Mouse (Mus musculus) fibroblast of lung, adult 2 months (primary cell): ENCODE results near the gene Ugt1a5.
"Not testable (repeated sequence)": the region's sequence is repeated elsewhere in the genome, so short reads cannot be mapped to it uniquely, and the experiment has no call there.

ENCODE experiments used
- DNase-seq: peaks from one replicate; pipeline ENCODE4 v3.0.0-alpha.2; 2011; ENCODE audit warnings: low read depth

The Ugt1a5 gene

DNA sequence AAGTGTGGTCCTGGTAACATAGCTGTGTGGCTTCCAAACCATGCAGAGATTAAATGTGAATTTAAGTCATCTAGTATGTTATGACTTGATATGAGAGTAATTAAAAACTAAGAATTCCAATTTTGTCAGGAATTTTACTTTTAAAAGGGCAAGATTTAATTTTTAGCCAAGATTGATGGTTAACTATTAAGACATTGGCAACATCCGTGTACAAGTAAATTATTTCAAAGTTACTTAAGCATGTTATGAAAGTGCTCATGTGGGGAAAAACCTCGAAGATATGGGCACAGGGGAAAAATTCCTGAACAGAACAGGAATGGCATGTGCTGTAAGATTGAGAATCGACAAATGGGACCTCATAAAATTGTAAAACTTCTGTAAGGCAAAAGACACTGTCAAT, 31.6 kb downstream of the Ugt1a5 start:
- no peak for DNase-seq

DNA sequence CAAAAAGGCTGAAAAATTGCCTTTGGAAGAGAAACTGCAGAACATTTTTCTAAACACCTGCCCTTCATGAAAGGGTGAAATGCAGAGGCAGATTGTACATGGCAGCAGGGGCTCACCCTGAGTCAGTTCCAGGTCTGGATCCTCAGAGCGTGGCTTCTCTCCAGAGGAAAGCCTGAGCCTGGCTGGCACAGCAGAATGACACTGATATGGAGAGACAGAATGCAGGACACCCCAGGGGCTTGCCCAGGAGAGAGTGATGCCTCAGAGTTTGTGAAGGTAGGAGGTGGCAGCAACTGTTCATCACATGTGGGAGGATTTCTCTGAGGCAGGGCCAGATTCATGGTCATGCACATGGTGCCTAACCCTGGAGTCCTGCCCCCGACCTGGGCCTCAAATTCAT, 34.2 kb downstream of the Ugt1a5 start:
- DNase-seq = no peak

DNA sequence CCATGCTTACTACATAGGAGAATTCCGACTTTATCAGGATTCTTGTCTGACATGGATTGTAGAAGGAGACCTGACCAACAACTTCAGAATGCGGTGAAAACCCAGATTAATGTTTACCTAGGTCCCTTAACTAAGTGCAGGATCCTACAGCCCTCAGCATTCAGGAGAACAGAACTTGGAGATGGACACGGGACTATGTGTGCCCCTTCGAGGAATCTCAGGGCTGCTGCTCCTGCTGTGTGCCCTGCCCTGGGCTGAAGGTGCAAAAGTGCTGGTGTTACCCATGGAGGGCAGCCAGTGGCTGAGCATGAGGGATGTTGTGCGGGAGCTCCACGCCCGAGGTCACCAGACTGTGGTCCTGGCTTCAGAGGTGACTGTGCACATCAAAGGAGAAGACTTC, 34.6 kb downstream of the Ugt1a5 start, which contains the start of gene Ugt1a2:
Ugt1a2 (plus strand) TSS at position 146 of the 400 bp plus-strand sequence.
- no peak for DNase-seq

DNA sequence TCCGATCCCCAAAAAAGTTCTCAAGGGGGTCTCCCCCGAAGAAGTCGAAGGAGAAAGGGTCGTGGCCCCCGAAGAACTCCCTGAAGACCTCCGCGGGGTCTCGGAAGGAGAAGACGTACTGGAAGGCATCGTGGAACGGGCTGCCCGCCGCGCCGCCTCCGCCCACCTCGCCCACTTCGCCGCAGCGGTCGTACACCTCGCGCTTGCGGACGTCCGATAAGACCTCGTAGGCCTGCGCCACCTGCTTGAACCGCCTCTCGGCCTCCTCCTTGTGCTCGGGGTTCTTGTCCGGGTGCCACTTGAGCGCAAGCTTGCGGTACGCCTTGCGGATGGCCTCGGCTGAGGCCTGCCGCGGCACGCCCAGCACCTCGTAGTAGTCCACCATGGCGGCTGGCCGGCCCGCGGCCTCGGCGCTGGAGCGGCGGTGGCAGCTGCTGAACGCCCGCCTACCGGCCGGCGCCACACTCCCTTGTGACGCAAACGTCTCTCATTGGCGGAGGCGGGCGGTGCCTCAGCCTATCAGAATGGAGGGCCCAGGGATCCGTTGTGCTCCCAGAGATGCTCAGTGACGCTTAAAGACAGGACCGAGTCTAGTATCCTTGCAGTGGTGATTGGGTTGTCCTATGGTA, 39.6 kb downstream of the Ugt1a5 start, which contains the start of gene Dnajb3:
Dnajb3 (minus strand) TSS at position 489 of the 629 bp plus-strand sequence.
- DNase-seq = no peak

DNA sequence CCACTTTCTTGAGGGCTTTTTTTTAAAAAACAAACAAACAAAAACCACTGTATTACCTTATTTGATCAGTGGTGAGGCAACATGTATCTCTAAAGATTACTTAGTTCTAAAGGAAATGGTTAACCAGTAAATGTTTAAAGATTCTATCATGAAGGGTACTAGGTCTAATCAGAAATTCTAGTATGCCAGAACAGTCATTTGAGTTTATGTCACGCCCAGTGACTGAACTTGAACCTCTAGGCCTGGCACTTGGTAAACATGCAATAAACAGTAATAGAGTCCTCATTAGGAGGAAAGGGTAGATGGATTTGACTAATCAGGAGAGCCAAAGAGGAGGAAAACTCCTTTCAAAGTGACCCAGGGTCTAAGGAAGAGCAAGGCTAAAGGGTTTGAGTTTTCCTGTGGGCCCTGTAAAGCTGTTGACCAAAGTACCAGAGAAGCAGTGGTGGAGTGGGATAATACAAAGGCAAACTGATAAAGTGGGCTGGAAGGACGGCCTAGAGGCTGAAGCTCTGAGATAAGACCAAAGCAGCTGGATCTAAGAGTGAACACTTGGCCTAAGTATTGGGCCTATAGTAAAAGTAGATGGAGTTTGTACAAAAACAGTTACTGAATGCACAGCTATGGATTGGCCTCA, 41.1 kb downstream of the Ugt1a5 start:
- no peak for DNase-seq

DNA sequence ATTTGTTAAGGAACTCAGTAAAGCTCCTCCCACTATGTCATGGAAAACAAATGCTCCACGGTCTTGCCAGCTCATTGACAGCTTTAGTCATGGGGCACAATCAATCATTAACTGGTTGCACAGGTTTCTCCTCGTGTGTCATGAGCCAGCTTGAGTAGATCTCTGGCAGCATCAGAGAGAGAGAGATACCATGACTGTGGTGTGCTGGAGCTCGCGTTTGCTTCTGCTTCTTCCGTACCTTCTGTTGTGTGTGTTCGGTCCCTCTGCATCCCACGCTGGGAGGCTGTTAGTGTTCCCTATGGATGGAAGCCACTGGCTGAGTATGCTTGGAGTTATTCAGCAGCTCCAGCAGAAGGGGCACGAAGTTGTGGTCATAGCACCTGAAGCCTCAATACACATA, 46.0 kb downstream of the Ugt1a5 start, which contains the start of gene Ugt1a1:
Ugt1a1 (plus strand) TSS at position 148 of the 400 bp plus-strand sequence.
- no peak for DNase-seq

DNA sequence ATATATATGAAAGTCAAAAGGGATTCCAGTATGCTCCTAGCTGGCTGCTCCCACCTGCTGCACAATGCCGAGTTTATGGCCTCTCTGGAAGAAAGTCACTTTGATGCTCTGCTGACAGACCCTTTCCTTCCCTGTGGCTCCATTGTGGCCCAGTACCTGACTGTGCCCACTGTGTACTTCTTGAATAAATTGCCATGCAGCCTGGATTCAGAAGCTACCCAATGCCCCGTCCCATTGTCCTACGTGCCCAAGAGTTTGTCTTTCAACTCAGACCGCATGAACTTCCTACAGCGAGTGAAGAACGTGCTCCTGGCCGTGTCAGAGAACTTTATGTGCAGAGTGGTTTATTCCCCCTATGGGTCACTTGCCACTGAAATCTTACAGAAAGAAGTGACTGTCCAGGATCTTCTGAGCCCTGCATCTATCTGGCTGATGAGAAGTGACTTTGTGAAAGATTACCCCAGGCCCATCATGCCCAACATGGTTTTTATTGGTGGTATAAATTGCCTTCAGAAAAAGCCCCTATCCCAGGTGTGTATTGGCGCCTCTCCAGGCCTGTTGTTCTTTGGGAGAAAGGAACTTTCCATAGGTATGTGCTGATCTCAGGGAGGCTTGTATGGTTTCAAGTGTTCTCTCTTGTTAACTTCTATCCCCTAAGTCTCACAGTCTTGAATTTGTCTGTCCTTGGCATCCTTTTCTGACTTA, 46.7 kb downstream of the Ugt1a5 start:
- DNase-seq = no peak

DNA sequence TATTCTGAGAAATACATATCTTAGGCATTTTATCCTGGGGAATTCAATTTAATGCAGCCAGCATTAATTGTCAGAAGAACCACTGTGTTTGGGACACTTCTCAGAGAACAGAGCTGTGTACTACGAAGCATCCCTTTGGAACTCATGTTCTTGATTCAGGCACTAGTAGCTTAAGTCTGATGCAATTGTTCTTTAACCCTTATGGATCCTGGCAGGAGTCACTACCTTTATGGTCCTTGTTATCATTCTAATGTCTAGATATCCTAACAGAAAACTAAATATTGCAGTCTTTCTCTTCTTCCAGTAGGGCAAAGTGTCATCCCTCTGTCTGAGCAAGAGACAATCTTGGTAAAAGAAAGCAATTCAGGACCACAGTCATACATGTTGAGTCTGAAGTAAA, 47.2 kb downstream of the Ugt1a5 start:
- no peak for DNase-seq

DNA sequence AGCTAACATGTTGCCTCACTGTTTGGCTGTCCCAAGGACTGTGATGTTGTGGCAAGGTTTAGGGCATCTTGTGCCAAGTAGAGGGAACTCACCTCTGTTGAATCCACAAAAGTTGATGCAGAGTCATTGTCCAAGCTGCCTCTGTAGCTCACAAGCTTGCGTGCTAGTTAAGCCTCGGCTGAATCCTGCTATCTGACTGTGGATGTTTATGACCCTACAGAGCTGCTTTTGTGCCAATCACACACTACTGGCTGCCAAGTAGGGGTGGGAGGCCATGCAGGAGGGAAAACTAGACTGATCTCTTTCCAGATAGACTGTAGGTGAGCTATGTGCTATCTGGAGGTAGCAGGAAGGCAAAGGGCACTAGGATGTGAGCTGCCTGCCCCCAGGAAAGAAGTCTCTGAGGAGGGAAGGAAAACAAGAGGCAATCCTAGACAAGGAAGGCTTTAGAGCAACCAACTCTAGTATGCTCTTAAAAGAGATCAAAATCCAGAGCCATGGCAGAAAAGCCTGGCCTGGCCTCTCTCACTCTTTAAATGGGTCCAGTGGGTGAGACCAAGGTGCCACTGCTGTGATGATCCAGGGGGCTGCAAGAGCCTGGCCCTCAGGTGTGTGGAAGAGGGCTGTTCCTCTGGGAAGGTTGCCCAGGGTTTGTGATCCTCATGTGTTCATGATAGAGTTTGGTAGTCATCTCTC, 48.1 kb downstream of the Ugt1a5 start:
- no peak for DNase-seq

DNA sequence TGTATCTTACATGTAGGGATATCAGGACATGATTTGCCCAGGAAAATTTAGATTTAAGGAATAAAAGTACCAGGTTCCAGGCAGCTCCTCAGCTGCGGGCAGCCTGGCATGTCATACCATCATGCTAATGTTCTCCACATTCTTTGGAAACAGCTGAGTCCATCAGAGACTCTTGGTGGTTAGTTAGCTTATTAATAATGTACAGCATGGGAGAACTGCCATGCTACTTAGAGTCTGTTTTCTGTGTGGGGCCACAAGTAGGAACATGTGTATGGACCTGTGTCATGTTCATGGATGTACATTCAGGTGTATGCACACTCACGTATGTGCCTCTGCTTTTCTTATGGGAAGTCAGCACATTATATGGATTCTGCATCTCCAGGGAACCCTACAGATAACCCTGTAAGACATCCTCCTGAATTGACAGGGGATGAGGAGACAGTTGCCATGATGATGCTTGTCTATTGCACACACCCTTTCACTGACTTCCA, 48.7 kb downstream of the Ugt1a5 start:
- DNase-seq = no peak

DNA sequence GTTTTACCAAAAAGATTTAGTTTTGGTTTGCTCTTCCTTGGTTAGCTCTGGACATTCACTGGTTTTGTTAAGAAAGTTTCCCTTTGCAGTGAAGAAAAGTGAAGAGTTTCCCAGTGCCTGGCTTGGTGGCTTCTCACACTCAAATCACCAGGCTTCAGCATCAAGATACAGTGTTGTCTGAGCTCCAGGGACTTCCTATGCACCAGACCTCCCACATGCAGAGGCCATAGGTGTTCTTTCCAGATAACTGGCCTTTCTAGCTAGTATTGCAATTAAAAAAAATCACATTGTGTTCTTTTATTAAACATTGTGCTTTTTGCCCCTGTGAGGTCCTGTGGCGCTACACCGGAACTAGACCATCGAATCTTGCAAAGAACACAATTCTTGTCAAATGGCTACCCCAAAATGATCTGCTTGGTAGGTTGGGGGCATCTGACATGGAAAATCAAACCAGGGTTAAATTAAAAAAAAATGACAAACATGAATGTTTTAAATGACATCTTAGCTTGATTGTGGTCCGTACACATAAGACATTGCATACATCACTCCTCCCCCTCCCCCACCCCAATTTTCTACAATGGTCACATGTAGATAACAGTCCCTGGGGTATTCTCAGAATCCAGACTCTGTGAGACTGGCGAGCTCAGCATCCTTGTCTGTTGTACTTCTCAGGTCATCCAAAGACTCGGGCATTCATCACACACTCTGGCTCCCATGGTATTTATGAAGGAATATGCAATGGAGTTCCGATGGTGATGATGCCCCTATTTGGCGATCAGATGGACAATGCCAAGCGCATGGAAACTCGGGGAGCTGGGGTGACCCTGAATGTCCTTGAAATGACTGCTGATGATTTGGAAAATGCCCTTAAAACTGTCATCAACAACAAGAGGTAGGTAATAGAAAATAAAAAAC, 49.9 kb downstream of the Ugt1a5 start:
- no peak for DNase-seq

DNA sequence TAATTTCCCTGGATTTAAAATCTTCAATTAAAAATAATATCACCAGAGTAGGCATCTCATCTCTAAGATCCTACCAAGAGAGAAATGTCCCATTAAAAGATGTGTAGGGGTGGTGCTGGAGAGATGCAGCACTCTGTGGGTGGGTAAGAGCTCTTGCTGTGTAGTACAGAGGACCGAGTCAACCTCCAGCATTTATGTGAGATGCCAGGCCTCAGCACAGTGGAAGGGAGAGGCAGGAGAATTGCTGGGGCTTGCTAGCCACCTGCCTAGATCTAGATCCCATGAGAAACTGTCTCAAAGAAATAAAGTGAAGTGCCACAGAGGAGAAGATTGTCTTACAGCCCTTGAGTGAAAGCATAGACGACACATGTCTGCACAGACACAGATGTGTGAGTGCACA, 50.7 kb downstream of the Ugt1a5 start:
- no peak for DNase-seq

DNA sequence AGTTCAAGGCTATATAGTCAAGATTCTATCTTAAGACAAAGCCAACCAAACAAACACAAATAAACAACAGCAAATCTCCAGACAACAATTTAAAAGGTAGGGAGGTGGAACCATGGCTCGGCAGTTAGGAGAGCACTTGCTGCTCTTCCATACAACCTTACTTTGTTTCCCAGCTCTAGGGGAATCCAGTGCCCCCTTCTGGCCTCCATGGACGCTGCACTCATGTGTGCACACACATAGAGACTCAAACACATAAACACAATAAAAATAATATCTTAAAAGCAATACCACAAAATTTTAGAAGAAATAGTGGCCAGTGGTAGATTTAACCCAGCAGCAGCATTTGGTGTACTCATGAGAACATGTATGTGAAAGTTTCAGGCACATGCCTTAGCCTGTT, 51.3 kb downstream of the Ugt1a5 start:
- DNase-seq = no peak

DNA sequence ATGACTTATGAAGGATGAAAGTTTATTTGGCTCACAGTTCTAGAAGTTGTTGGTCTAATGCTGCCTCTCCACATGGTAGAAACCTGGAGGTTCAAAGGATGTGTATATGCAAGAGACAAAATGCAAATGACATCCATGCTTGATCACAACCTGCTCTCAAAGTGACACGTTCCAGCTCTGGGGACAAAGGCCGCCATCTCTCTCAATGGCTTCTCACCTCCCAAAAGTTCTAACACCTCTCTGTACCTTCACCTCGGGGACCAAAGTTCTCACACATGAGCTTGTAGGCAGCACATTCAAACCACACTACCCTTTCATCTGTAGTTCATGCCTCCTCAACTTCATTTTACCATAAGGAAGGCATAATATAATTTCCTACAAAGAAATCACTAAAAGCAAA, 51.8 kb downstream of the Ugt1a5 start:
- DNase-seq = no peak

DNA sequence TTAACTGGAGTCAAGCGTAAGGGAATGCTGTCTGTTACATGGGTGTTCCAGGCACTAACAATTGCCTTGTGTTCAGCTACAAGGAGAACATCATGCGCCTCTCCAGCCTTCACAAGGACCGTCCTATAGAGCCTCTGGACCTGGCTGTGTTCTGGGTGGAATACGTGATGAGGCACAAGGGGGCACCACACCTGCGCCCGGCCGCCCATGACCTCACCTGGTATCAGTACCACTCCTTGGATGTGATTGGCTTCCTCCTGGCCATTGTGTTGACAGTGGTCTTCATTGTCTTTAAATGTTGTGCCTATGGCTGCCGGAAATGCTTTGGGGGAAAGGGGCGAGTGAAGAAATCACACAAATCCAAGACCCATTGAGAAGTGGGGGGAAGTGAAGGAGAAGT, 52.2 kb downstream of the Ugt1a5 start:
- no peak for DNase-seq

DNA sequence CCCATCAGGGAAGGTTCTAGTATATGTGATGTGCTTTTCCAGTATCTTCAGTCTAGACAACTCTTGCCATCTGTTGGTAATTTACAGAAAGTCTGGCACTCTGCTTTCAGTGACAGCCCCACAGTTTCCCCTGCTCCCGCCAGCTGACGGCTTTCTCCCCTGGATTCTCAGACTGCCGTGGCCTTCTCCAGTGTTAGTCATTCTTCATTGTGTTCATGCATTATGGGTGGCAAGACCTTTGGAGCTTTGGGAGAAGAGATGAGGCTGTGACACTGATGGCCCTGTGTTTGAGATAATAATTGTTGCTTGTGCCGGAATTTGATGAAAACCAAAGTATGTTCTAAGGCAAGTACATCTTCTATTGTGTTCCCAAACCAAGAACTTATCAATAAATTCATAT, 52.8 kb downstream of the Ugt1a5 start:
- no peak for DNase-seq

DNA sequence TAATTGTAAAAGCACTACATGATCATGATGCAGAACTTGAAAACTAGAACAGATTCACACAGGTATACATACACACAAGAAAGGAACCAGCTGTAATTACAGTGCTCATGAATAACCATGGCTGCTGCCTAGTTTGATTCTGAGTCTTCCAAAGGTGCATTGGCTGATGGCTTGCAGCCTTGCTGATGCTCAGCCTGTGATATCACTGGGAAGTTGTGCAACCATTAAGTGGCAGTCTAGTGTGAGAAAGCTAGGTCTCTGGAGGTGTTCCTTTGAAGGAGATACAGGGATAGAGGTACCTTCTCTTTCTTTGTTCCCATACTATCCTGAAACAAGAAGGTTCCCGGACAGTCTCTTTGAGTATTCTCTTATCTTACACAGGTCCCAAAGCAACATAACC, 53.2 kb downstream of the Ugt1a5 start:
- DNase-seq = no peak

DNA sequence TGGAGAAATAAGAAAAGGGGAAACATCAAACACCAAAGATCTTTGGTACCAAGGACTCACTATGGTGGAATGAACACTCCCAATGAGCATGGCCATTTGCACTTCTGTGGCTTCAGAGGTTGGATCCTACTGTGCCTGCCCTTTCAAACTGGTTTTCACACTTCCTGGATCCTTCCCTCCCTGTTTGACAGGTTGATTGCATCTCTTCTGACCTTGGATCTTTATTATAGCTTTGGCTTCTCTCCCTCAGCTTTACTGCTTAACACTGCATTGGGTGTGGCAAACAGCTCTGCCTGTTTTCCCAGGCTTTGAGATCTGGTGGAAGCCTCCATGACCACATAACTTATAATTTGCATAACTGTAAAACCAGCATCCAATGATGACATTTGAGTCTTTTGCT, 54.5 kb downstream of the Ugt1a5 start:
- DNase-seq = no peak

DNA sequence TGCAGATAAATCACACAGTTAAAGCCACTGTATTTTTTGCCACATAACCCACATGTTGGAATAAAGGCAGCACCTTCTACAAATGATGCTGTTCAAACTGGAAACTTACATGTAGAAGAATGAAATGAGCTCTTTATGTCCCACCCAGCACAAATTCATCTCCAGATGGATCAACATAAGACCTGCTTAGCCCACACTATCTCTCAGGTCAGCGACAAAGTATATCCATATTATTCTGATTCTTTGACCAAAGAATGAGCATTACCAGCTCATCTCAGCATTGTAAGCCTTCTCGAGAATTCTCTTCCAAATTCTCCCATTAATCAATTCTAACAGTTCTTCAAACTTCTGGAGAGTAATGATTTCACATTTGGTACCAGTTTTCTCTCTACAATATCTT, 56.4 kb downstream of the Ugt1a5 start:
- DNase-seq = no peak

DNA sequence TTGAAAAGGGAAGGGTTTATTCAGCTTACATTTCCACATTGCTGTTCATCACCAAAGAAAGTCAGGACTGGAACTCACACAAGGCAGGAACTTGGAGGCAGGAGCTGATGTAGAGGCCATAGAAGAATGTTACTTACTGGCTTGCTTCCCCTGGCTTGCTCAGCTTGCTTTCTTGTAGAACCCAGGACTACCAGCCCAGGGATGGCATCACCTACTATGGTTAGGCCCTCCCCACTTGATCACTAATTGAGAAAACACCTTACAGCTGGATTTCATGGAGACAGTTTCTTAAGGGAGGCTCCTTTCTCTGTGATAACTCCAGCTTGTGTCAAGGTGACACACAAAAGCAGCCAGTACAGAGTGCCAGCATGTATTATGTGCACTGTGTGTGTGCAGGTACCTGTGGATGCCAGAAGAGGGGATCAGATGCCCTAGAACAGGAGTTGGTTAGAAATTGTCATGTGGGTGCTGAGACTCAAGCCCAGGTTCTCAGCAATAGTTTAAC, 57.3 kb downstream of the Ugt1a5 start:
- DNase-seq = not testable (repeated sequence)

DNA sequence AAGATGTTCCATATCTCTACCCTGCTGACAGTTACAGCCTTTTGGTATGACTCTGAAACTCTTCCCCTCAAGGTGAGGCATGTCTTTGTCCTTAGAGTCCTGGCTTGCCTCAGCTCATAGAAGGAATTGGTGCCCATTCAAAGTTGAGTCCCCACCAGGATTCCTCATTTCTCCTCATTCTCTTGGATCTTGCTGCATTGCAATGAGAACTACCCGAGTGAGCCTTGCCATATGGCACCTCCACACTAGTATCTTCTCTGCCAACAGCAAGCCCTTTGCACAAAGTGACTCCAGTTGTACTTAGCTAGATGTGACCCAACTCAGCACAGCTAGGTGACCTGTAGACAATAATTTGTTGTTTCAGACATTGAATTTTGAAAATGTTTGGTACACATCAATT, 57.8 kb downstream of the Ugt1a5 start:
- DNase-seq = no peak
